Mouse (Mus musculus) kidney, postnatal 4 days (tissue): ENCODE data around the gene Adig.
A peak's percentile ranks its signal among the peaks of the same experiment; 100 is the strongest.

Source experiments
- DNase-seq, 2 experiments: peaks; one replicate each; pipeline ENCODE4 v3.0.0; 2021; ENCODE audit warnings: mixed read lengths in 2 of 2

The Adig gene

GRCm38 (mm10) chr2:158501836-158502812 is at the start of gene Adig:
Gene Adig, plus strand, starts transcription at chr2:158502612.
- DNase-seq: no peak

DNA sequence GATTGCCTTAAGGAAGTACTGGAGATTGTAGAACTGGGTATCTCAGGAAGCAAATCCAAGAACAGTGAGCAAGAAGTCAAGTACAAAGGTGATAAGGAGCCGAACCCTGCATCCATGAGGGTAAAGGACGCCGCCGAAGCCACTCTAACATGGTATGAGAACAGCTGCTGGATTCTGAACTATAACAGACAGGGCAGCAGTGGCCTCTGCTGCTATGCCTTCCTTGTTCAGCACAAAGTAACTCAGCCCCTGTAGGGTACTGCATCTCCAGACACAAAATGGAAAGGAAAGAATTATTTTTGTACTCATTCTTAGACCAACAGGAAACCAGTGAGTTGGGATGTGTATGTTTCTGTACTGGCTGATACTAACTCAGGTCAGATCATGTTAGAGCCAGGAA is 46.0 kb upstream of the Adig start:
- no peak for DNase-seq

DNA sequence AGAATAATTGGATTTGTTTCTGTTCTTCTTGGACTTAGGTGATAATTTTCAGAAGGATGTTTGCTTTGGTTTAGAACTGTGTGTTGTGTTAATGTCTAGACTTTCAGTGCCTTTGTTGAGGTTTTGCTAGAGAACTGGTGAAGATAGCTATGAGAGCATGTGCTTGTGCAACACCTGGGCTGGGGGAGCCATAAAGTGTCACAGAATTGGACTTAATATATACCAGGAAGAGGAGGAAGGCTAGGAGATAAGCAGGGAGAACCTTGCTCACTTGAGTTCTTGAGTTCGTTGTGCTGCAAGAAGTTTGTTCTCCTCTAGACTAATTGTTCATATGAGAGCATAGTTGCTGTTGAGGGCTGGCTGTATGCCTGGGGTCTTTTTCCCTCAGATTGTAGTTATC is 44.8 kb upstream of the Adig start:
- no peak for DNase-seq

- DNase-seq: no peak
Observed at GRCm38 (mm10) chr2:158462450-158462849, 40.0 kb upstream of the Adig start.

GRCm38 (mm10) chr2:158474159-158474558 is 28.3 kb upstream of the Adig start:
- DNase-seq: no peak

DNA sequence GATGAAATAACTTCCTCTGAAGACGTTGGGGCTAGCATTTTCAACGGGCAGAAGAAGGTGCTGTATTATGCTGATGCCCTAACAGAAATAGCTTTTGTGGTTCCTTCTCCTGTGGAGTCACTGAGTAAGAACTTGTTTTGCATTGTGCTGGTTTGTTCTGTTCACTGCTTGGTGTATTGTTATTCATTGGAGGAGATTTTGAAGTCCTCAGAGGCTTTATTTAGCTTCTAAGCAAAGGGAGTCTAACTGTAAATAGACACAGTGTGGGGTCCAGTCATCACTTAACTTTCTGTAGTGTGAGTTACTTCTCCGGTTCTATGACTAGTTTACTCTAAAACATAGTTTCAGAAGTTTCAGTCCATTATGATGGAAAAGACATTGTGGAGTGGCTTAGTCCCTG is 24.8 kb upstream of the Adig start:
- DNase-seq: no peak

- no peak for DNase-seq
Observed at GRCm38 (mm10) chr2:158498457-158498856, 4.0 kb upstream of the Adig start.

DNA sequence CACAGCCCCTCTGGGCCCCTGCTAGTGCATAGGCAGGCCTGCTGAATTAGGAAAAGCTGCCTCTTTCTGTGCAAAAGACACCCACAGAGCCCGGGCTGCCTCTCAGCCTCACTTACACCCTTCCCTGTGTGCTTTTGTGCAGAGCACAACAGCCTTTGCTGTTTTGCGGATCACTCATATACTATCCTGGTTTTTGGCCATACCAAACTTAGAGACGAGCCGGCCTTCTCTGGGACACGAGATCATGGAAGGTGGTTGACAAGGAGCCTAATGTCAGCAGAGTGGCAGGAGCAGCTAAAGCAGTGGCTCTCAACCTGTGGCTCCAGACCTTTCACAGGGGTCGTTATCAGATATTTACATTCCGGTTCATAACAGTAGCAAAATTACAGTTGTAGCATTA is 814 bp downstream of the Adig start:
- DNase-seq: no peak

GRCm38 (mm10) chr2:158503671-158504070 is 1.3 kb downstream of the Adig start:
- no peak for DNase-seq

GRCm38 (mm10) chr2:158506475-158506874 is 4.1 kb downstream of the Adig start:
- DNase-seq: no peak

DNA sequence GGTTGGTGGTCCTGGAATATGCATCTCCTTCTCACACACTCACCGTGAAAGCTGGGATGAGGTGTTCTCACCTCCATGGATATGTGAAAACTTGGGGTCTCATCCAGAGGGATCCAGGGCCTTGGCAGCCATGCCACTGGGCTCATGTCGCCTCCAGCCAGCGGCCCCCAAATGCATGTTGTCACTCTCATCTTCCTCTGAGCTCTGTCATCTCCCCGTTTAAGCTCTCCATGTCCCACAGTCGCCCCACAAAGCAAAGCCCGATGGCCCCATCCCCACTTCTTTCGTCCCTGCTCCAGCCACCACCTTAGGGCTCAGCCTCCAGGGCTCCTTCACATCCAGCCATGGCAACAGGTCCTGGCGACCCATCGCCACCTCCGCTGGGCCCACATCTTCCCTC is 4.6 kb downstream of the Adig start:
- no peak for DNase-seq

GRCm38 (mm10) chr2:158510665-158511064 is 8.3 kb downstream of the Adig start:
- DNase-seq: peak; percentile 80 to 87

- no peak for DNase-seq
Observed at GRCm38 (mm10) chr2:158512528-158512927, 10.1 kb downstream of the Adig start, which contains the start of gene Arhgap40. Gene Arhgap40, plus strand, starts transcription at chr2:158512796.

GRCm38 (mm10) chr2:158513821-158514336 is 11.5 kb downstream of the Adig start:
- DNase-seq: no peak

GRCm38 (mm10) chr2:158518583-158518982 is 16.2 kb downstream of the Adig start:
- no peak for DNase-seq

GRCm38 (mm10) chr2:158519071-158519470 is 16.7 kb downstream of the Adig start:
- DNase-seq: no peak

- no peak for DNase-seq
Observed at GRCm38 (mm10) chr2:158519800-158520199, 17.4 kb downstream of the Adig start.

- peak; percentile 49 to 67 for DNase-seq
Observed at GRCm38 (mm10) chr2:158523060-158523459, 20.6 kb downstream of the Adig start.

DNA sequence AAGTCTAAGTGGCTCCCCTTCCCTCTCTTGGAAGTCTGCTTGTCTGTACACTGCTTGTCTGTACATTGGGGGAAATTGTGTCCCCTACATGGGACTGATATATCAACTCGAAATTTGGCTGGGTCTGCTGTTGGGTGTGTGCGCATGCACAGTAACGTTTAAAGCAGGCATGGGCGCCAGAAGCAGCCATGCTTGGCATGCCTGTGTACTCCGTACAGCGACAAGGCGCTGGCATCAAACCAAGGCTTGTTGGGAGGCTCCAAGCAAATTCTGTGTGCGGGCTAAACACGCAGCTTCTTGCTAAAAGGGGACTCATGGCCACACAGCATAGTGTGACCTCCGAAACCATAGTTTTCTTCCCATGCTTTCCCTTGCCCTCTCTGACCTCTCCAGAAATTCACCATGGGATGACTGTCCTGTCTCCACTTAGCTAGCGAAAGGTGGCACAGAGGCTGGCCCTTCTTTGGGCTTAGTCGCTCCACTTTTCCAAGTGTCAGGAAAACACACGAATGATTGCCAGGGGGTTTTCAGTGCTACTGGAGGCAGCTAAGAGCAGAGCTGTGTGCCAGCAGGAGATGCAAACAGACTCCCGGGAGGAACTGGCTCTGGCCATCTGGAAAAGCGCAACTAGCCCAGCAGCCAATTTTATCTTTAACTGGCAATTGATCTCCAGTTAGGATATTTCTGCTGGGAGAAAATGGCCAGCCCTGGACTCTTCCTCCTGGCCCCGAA is 21.9 kb downstream of the Adig start:
- peak in 1 of 2 experiments; percentile 24 for DNase-seq

GRCm38 (mm10) chr2:158534090-158534489 is 31.7 kb downstream of the Adig start:
- DNase-seq: peak; percentile 72

GRCm38 (mm10) chr2:158534559-158534958 is 32.1 kb downstream of the Adig start:
- DNase-seq: no peak

GRCm38 (mm10) chr2:158539433-158540305 is 37.3 kb downstream of the Adig start:
- DNase-seq: no peak
